Mouse (Mus musculus): Measurements from ENCODE around the gene Qrich2. TPM values are rescaled to one million over a fixed set of nuclear protein-coding genes. Genes with fewer than 3 reads are reported as not detected.
"Not testable (repeated sequence)": the region's sequence is repeated elsewhere in the genome, so short reads cannot be mapped to it uniquely, and the experiment has no call there.

Gene Qrich2
- polyA plus RNA-seq, 1 experiment from 2014 or later: 0.21 TPM

GRCm38 (mm10) chr11:116431428-116432077 is 34.5 kb downstream of the Qrich2 start:
- H3K9me3 ChIP-seq (replicated peaks): no peaks in the 10 kb centered on the region

GRCm38 (mm10) chr11:116430723-116431427 is 35.2 kb downstream of the Qrich2 start:
- H3K4me1 ChIP-seq: peaks cover 43% of the 10 kb centered on the region

More at GRCm38 (mm10) chr11:116431428-116432077, 34.5 kb downstream of the Qrich2 start:
- WGBS: 44% methylated on average over 11 of the region's 11 CpGs
- Histone ChIP-seq H3K36me3 (peaks cover 13% of the 10 kb centered on the region), H3K4me3 (peak overlapping the region; percentile 26), H3K4me1 (peaks cover 50% of the 10 kb centered on the region), H3K27me3 (ENCODE audit: low read depth, poor library complexity, severe bottlenecking) (peaks cover 15% of the 10 kb centered on the region; the same call in 1 of the 2 replicates), H3K27ac (replicated peaks) (no peak overlapping the region; the same call in 1 of the 2 replicates)
- no peak for DNase-seq (ENCODE audit: low spot score)

GRCm38 (mm10) chr11:116429862-116430613 is 36.0 kb downstream of the Qrich2 start:
- DNase-seq (ENCODE audit: low spot score): no peak
- peaks cover 34% of the 10 kb centered on the region for H3K4me1 ChIP-seq
- no peaks in the 10 kb centered on the region for H3K9me3 ChIP-seq (replicated peaks)
- H3K27me3 ChIP-seq (ENCODE audit: low read depth, poor library complexity, severe bottlenecking): peaks cover 15% of the 10 kb centered on the region; the same call in 1 of the 2 replicates
- no peak overlapping the region for H3K4me3 ChIP-seq
- H3K27ac ChIP-seq (replicated peaks): no peak overlapping the region
- WGBS: 82% methylated on average over 9 of the region's 9 CpGs
- H3K36me3 ChIP-seq: no peaks in the 10 kb centered on the region

More at GRCm38 (mm10) chr11:116430723-116431427, 35.2 kb downstream of the Qrich2 start:
- H3K36me3 ChIP-seq: peaks cover 6% of the 10 kb centered on the region
- peak overlapping the region; percentile 26 for H3K4me3 ChIP-seq
- no peak overlapping the region; the same call in 1 of the 2 replicates for H3K27ac ChIP-seq (replicated peaks)
- no peaks in the 10 kb centered on the region for H3K9me3 ChIP-seq (replicated peaks)
- no peak for DNase-seq (ENCODE audit: low spot score)
- H3K27me3 ChIP-seq (ENCODE audit: low read depth, poor library complexity, severe bottlenecking): peaks cover 15% of the 10 kb centered on the region; the same call in 1 of the 2 replicates
- WGBS: 44% methylated on average over 22 of the region's 22 CpGs

DNA sequence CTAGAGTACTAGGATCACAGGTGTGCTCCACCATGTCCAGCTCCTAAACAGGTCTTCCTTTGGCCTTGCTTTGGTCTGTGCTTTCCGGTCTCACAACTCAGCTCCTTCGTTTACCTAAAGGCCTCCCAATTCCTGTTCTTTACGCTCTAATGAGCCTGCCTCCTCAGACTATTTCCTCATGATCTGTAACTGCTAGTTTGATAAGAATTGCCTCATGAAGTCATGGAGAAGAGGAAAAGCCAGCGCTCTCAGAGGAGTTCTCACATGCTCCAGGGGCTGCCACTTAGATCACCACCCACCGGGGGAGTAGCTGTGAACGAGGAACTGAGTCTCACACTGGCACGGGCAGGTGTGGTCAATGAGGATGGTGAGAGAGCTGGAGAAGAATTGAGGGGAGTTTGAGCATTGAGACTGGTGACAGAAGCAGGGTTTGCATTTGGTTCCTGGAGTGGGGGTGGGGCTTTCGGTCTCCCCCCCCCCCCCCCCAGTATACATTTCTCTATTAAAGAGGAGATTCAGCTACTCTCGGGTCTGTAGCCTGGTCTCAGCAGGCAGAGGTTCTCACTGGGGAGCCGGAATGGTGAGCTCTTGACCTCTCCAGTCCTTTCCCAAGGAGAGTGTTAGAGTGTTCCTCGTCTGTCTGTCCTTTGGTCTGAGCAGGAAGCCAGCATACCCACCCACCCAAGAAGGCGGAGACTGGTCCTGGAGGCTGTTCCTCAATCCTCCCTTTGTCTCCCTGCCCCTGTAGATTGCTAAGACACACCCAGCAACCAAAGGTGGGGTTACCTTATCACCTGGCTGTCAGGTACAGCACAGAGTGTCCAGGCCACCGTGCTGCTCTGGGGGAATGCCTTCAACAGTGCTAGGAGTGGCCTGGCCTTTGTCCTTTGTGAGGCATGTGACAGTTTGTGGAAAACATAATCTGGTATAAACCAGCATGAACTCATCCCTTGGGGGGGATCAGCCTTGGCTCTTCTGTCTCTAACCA is 36.9 kb downstream of the Qrich2 start:
- no peak for DNase-seq (ENCODE audit: low spot score)
- H3K36me3 ChIP-seq: no peaks in the 10 kb centered on the region
- H3K4me1 ChIP-seq: peaks cover 32% of the 10 kb centered on the region
- 57% methylated on average over 13 of the region's 13 CpGs for WGBS
- H3K27ac ChIP-seq (replicated peaks): no peak overlapping the region; the same call in 1 of the 2 replicates
- H3K9me3 ChIP-seq (replicated peaks): no peaks in the 10 kb centered on the region
- H3K4me3 ChIP-seq: no peak overlapping the region
- H3K27me3 ChIP-seq (ENCODE audit: low read depth, poor library complexity, severe bottlenecking): peaks cover 15% of the 10 kb centered on the region; the same call in 1 of the 2 replicates

- Histone ChIP-seq H3K4me3 (no peak overlapping the region), H3K4me1 (peaks cover 18% of the 10 kb centered on the region), H3K36me3 (no peaks in the 10 kb centered on the region), H3K27ac (replicated peaks) (no peak overlapping the region), H3K9me3 (replicated peaks) (no peaks in the 10 kb centered on the region), H3K27me3 (ENCODE audit: low read depth, poor library complexity, severe bottlenecking) (peaks cover 9% of the 10 kb centered on the region; the same call in 1 of the 2 replicates)
- WGBS: 74% methylated on average over 6 of the region's 6 CpGs
- no peak for DNase-seq (ENCODE audit: low spot score)
Measured at GRCm38 (mm10) chr11:116426852-116427575, 39.0 kb downstream of the Qrich2 start.

- not testable (repeated sequence) for H3K36me3 ChIP-seq; H3K27ac ChIP-seq (replicated peaks); H3K4me3 ChIP-seq; H3K27me3 ChIP-seq (ENCODE audit: low read depth, poor library complexity, severe bottlenecking); H3K9me3 ChIP-seq (replicated peaks); DNase-seq (ENCODE audit: low spot score)
- H3K4me1 ChIP-seq: peaks cover 16% of the 10 kb centered on the region
- 93% methylated on average over 11 of the region's 11 CpGs for WGBS
Measured at GRCm38 (mm10) chr11:116426328-116426727, 39.7 kb downstream of the Qrich2 start.

DNA sequence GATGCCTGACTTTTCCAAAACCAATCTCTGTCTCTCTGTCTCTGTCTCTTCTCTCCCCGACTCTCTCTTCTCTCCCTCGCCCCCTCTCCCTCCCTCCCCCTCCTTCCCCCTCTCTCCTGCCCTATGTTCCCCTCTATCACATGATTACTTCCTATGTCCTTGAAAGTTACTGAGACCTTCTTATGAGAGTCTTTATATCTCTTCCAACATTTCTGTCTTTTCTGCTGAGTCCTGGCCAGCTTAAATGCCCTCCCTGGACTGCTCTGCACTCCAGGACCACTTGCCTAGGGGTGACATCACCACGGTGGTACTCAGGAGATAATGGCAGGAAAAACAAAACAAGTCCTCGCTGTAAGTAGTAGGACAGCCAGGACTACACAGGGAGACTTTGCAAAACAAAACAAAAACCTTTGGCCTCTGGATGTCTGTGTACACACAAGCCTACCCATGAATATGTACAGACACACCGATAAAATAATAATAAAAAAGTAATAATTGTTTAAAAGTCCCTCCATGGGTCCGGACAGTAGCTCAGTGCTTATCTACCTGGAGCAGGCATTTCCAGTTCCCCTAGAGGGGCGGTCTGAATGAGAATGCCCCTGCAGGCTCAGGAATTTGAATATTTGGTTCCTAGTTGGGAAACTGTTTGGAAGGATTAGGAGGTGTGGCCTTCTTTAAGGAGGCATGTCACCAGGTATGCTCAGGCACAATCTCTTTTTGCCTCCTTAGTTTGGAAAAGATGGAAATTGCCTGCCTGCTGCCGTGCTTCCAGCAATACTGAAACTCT is 41.2 kb downstream of the Qrich2 start:
- Histone ChIP-seq H3K27ac (replicated peaks) (no peak overlapping the region), H3K4me1 (peaks cover 5% of the 10 kb centered on the region), H3K9me3 (replicated peaks) (no peaks in the 10 kb centered on the region), H3K4me3 (no peak overlapping the region), H3K36me3 (no peaks in the 10 kb centered on the region), H3K27me3 (ENCODE audit: low read depth, poor library complexity, severe bottlenecking) (no peaks in the 10 kb centered on the region)
- no peak for DNase-seq (ENCODE audit: low spot score)
- WGBS: 54% methylated on average over 8 of the region's 8 CpGs

DNA sequence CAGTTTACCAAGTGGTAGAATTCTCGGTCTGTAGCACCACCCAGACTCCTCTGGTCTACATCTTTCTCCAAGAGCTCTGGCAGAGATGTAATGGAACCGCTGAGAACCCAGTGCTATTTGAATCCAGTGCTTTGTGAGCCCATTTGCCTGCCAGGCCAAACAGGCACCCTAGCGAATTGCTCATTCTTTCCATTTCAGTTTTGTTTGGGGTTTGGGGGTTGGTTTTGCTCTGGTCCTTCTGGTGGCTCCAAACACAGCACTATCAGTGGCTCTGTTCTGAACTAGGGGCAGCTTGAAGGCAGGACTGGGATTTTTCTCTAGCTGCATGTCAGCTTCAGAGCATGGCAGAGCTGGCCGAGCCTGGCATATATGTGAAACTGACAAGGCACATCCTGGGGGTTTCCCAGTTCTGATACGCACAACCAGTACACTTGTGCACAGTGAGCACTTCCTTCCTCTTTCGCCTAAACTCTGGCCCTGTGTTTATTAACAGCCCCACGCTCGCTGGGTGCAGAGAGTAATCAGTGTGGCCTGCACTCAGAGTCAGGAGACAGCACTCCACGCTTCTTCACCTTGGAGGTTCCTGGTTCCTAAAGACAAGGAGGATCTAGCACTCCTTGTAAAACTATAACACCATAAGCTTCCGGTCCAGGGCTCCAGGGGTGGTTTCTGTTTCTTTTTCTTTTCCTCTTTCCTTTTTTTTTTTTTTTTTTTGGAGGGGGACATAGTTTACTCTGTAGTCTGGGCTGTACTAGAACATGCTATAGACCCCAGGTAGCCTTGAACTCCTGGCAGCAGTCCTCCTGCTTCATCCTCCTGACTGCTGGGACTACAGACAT is 42.0 kb downstream of the Qrich2 start:
- H3K36me3 ChIP-seq: no peaks in the 10 kb centered on the region
- H3K4me1 ChIP-seq: no peaks in the 10 kb centered on the region
- no peaks in the 10 kb centered on the region for H3K27me3 ChIP-seq (ENCODE audit: low read depth, poor library complexity, severe bottlenecking)
- 84% methylated on average over 10 of the region's 10 CpGs for WGBS
- H3K27ac ChIP-seq (replicated peaks): no peak overlapping the region
- H3K4me3 ChIP-seq: no peak overlapping the region
- H3K9me3 ChIP-seq (replicated peaks): no peaks in the 10 kb centered on the region
- DNase-seq (ENCODE audit: low spot score): no peak

DNA sequence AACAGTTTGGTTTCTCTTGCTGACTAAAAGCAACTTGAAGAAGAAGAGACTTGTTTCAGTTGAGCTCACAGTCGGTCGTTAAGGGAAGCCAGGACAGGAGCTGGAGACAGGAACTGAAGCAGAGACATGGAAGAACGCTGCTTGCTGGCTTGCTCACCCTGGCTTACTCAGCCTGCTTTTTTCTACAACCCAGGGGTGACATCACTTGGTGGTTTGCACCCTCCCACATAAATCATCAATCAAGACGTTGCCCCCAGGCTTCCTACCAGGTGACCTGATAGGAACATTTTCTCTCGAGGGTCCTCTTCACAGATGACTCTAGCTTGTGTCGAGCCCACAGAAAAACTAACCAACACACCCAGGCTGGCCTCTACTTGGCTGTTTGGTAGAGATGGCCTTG is 42.8 kb downstream of the Qrich2 start:
- no peaks in the 10 kb centered on the region for H3K27me3 ChIP-seq (ENCODE audit: low read depth, poor library complexity, severe bottlenecking)
- DNase-seq (ENCODE audit: low spot score): no peak
- H3K9me3 ChIP-seq (replicated peaks): no peaks in the 10 kb centered on the region
- peaks cover 7% of the 10 kb centered on the region for H3K4me1 ChIP-seq
- no peak overlapping the region for H3K4me3 ChIP-seq
- WGBS: 84% methylated on average over 6 of the region's 6 CpGs
- H3K36me3 ChIP-seq: no peaks in the 10 kb centered on the region
- no peak overlapping the region for H3K27ac ChIP-seq (replicated peaks)

DNA sequence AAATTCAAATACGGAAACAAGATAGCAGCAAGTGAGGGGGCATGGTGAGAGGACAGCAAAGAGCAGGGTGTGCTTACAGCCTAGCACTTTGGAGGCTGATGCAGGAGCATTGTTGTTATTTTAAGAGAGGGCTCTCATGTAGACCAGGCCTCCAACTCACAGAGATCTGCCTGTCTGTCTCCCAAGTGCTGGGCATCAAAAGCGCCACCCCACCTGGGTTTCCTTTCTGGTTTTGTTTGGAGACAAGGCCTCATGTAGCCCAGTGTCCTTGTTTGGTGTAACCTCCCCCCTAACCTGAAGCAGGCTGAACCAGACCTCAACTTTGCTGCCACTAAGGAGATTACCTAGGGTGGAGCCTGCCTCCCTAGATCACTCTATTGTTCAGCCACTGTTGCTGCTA is 43.5 kb downstream of the Qrich2 start:
- DNase-seq (ENCODE audit: low spot score): no peak
- no peaks in the 10 kb centered on the region for H3K27me3 ChIP-seq (ENCODE audit: low read depth, poor library complexity, severe bottlenecking)
- 76% methylated on average over 2 of the region's 2 CpGs for WGBS

More for the DNA sequence above, 43.5 kb downstream of the Qrich2 start:
- H3K4me3 ChIP-seq: no peak overlapping the region
- H3K36me3 ChIP-seq: no peaks in the 10 kb centered on the region
- H3K4me1 ChIP-seq: peaks cover 12% of the 10 kb centered on the region
- H3K9me3 ChIP-seq (replicated peaks): no peaks in the 10 kb centered on the region
- no peak overlapping the region for H3K27ac ChIP-seq (replicated peaks)
